Mouse (Mus musculus): Measurements from ENCODE around the gene Galnt17.

Gene Galnt17

DNA sequence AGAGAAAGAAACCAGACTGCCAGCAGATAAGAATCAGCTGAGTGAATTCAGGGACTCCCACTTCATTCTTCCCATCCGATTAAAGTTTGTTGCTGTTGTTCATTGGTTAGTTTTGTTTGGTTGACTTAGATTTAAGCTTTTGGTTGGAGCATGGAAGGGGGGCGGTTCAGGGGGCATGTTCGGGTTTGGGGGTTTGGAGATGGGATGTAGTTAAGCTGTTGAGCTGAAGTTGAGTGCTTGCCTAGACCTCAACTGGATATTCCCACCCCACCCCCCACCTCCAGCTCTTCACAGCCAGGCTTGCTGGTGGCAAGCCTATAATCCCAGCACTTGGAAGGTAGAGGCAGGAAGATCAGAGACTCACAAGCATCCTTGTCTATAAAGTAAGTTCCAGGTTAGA, at the start of gene Galnt17:
Gene Galnt17 (minus strand): TSS at position 101 of the 400 bp plus-strand sequence.
- no peak for DNase-seq

DNA sequence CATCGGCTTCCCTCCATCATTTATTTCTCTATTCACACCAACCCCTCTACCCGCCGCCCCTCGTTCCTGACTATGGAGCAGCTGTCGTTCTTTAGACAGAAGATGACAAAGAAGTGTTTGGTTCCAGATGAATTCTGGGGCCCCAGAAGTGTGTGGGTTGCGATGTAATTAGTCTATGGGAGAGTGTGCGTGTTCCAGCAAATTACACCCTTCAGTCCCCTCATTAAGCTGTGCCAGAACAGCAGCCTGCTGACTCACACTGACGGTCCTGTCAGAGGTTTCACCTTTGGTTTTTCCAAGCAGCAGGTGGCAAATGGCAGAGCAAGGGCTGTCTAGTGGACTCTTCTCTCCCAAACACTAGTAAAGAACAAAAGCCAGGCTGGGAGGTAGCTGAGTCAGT, 26.2 kb upstream of the Galnt17 start:
- DNase-seq = peak; percentile 7

DNA sequence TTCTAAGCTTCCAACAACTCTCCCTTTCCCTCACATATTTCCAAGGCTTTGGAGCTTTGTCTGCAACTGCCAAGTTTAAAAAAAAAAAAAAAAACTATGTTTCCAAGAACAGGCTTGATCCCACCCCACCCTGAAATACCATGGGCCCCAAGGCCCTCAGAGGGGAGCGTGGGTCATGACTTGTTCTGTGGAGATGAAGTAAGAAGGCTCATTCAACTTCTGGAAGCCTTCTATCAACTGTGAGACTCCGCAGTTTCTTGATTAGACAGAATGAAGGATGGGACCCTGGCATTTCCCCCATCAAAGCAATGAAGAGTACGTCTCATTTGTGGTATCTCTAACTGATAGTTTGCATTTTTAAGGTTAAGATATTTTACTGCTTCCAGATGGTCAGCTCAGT, 13.0 kb upstream of the Galnt17 start:
- no peak for DNase-seq

DNA sequence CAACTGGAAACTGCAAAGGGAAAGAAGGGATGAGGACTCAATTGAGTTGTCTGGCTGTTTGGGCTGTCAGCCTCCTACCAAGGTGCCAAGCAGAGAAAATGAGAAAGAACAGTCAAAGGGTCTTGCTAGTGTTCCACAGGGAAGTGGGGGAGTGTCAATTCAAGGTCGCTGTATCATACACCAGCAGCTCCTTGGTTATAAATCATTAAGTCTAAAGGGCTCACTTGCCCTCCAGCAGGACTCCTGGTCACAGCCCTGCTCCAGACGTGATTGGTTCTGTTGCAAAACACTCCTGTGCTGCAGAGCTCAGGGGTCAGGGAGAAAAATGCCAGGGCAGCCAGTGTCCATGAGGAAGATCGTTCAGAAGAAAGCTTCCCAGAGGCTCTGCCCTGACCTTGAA, 11.3 kb upstream of the Galnt17 start:
- no peak for DNase-seq

DNA sequence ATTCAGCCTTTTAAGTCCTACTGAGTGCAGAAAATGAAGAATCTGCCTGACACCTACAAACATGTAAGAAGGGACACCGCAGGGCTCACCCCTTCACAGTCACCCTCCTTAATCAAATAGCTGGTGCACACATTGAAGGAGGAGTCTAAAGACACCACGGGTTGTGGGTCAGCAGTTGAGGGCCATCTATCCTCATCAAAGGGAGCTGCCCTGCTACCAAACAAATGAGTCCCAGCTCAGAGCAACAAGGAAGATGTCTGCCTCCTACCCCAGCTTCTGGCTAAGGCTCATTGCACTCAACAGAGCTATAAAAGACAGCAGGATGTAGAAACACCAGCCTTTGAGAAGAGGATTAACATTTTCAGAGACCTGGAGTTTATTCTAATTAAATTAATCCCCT, 10.8 kb upstream of the Galnt17 start:
- no peak for DNase-seq

DNA sequence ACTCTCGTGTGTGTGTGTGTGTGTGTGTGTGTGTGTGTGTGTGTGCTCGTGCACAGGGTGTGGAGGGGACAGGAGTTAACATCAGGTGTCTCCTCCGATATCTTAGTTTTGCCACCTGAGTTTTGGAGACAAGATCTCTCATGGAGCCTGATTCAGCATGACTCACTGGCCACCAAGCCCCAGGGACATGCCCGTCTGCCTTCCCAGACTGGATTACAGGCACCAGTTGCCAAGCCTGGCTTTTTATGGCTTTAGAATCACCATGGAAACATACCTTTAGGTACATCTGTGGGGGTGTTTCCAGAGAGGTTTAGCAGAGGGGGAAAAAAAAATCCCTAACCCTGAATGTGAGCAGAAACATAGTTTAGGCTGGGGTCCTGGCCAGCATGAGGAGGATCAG, 6.7 kb upstream of the Galnt17 start:
- peak; percentile 28 for DNase-seq

DNA sequence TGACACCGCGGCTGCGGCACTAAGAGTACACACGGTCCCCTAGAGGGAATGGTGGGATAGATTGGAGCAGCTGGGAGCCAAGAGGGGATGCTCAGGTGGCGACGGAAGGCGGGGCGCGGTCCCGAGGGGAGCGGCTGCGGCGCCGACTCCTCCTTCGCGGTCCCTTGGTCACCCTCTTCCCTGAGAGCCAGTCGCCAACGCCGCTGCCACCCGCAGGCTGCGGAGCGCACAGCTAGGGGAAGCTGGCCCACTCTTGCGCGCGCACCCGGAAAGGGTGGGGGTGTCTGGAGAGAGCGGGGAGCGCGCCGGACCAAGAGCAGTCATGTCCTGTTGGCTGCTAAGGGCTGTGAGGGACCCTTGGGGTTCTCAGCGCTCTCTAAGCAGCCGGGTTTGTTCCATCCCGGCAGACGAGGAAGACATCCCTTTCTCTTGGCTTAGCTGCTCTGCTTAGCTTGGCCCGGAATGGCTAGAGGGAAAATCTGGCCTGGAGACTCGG, 593 bp downstream of the Galnt17 start:
- DNase-seq = peak; percentile 88

DNA sequence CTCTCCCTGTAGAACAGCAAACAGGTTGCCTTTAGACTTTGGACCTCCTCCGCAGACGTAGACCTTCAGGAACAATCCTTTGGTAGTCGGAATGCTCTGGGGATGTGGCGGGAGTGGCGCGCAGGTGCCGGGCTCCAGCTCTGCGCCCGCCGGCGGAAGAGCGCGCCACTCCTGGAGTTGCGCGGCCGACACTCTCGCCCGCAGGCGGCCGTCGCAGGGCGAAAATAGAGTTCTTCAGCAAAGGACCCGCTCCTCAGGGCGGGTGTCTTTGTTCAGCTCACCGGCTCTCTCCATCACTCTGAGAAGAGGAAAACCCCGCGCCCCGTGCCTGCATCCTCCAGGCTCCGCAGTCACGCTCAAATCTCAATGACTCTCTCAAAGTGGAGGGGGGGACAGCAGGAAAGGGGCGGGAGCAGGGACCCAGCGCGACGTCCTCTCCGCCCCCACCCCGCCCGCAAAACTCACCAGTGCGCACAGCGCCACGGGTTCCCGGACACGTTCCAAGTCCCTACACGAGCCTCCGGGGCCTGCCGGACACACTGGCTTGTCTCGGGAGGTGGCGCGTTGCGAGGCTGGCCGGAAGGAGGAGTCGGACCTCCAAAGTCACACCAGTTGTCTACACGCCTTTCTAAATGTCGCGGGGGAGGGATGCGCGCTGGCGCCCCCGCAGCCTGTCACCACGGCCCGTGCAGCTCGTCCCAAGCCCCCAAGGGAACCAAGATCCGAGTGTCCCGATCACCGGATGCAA, 1.2 kb downstream of the Galnt17 start:
- DNase-seq = peak; percentile 63

DNA sequence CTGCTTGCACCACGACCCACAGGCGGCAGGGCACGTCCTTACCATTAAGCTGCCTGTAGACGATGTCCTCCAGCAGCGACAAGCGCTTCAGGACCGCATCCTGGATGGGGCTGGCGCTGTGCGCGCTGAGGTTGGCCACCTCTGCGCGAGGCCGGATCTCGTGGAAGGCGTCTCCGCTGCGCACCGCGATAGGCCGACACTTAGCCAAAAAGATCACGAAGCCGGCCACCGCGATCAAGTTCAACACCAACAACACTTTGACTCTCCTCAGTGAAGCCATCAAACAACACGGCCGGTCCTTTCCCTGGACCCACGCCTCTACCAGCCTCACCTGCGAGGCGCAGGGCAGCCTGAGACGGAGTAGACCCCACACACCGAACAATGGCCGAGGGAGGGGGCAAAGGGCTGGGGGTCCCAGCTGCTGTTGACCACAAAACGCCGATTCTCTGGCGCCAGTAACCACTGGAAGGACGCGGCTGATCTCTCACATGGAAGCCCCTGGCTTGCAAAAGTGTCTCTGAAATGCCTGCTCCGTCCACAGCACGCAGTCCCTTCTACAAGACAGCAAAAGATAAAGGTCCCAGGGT, 1.9 kb downstream of the Galnt17 start:
- DNase-seq = peak; percentile 55

DNA sequence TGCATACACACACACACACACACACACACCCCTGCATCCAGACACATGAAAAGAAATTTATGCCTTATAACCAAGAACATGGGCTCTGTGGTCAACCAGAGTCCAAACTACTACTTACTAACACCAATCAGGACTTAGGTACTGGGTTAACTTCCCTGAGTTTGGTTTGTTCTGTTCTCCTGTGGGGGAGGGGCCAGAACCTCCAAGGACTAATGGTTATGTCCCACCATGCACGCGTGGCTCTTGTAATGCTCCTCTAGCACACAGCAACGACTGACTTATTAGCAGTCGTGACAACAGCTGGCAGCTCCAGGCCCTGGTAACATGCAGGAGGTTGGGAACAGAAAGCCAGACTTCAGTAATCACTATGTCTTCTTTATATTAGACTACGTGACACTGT, 3.1 kb downstream of the Galnt17 start:
- DNase-seq = no peak

DNA sequence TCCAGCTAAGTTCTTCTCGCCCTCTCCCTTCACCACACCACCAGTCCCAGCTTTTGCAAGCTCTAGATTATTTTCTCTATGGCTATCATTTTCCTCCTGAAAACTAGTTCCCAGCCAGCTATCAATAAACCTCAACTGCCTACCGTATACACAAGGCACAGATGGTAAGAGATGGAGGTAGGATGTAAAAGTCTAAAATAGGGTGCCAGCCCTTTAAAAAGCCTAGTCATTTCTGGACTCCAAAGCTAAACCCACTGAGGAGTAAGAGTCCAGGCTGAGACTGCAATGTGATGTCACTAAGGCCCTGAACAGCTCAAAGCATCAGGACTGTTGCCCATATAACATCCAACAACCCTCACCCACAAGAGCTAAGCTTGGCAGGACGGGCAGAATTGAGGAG, 6.8 kb downstream of the Galnt17 start:
- no peak for DNase-seq

DNA sequence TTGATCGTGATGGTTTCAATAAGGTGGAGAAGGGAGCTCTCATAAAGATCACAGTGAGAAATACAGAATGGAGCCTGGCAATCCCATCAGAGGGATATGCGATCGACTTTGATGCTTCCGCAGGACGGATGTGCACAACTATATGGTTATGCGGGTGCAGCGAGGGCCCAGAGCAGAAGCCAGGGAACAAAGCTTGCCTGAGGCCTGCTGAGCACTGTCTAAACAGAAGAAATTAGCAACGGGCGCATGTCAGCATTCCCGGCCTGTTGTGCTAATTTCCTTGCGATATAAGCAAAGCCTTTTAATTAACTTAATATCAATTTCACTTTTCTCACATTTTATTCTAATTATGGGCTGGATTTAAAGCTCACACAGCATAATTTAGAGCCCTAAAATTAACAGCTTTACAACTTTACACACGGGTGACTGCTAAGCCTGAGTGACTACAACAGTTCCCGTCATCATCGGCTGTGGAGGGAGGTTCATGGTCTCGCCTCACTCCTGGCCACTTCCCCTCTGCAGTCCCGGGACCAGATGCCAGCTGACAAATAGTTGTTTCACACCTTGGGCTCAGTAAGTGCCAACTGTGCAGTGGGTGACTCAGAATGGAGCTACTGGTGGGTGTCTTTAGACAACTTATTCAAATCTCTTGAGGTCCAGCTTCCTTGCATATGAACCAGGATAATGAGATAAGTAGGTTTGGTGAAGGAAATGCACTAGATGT, 14.4 kb downstream of the Galnt17 start:
- DNase-seq = peak; percentile 56

DNA sequence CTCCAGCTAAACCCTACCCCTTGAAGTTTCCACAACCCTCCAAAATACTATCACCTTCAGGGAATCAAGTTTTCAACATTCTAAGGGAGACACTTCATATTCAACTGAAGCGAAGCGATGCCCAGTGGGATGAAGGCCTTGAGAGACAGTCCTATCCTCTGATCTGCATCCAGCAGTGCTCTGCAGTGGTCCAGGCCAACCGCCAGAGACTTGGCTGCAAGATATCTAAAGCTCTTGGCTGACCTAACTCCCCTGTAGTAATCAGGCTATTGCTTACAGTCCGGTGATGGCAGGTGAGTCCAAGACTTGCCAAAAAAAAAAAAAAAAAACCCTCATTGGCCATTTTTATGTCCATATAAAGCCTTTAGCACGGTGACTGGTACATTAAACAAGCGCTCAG, 21.2 kb downstream of the Galnt17 start:
- no peak for DNase-seq

DNA sequence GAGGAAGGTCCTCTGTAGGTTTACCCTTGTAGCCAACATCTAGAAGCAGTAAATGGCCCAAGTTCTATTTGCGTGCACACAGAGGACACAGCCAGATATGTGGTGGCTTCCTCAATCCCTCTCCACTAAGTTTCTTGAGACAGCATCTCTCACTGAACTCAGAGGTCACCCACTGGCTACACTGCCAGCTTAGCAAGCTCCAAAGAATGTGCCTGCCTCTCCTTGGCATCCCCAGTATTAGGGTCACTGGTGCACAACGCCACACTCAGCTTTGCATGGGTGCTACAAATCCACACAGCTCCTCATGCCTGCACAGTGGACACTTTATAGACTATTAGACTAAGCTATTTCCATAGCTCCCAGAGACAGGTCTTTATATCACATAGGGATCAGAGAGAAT, 21.6 kb downstream of the Galnt17 start:
- no peak for DNase-seq

DNA sequence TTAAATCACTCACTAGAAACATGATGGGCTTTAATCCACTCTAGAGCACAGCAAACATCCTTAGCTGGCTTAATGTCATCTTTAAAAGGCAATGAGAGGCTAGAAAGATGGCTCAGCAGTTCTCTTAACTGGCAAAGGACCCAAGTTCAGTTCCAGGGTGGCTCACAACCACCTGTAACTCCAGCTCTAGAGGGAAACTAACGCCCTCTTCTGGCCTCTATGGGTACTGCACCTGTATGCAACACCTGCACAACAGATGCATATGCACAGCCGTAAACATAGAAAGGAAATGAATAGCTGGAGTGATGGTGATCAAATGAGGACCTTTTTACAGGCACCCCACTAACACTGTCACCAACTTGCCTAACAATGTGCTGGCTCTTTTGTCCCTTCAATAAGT, 27.9 kb downstream of the Galnt17 start:
- DNase-seq = no peak

DNA sequence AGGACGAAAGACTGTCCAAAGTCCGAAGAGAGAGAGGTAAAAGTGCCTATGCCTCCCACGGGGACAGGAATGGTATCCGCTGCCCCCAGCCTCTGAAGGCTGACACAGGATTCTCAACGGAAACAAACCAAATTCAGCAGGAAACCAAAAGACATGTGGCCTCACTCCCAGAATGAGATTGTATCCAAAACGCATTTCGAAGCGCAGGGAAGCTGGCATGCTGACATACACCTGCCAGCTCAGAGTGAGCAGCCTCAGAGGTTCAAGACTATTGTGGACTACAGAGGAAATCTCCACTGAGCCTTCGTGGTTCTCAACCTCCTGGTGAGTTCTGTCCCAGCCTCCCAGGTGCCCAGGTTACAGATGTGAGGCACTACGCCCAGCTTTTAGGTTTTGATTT, 29.0 kb downstream of the Galnt17 start:
- no peak for DNase-seq

DNA sequence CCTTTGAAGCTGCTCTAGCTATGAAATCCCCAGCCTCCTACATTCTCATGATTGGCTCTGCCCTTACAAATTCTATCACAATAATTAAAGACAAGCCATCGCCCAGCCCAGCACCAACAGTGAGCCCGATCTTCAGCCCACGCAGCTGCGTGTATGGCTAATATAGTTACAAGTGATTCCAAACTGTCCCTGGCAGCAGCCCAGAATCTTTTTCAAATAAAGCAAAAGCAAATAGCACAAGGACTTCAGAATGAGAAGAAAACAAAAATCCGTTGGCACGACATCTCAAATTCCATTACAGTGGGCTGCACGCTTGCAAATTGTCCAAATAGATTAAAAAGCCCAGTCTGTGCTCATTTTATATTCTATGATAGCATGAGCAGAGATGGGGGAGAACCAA, 31.1 kb downstream of the Galnt17 start:
- DNase-seq = no peak

DNA sequence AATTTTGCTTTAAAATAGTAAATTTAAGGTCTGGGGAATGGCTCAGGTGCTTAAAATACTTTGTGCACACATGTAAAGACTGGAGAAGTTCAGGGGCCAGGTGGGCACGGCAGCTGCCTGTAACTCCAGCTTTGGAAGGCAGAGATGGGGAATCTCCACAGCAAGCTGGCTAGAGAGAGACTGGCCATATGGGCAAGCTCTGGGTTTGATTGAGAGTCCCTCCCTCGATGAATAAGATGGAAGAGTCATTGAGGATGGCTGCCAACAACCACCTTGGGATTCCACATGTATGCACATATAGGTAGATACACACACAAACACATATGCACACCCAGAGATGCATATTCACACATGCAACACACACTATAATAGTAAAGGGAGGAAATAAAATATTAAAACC, 42.0 kb downstream of the Galnt17 start:
- DNase-seq = no peak

DNA sequence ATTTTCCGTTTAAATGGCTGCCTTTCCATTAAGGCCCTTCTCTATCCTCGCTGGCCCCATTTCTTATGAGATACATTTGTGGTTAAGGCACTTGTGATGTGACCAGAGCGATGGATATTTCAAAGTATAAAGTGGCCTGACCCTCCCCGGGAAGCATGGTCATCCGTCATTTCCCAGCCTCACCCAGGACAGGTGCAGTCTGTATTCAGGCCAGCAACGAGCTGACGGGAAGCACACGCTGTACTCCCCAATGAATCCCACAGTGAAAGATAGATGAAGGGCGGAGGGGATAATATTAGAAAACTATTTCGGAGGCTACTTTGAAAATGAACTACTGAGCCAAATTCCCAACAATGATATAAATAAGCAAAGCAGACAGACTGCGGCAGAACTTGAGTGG, 44.2 kb downstream of the Galnt17 start:
- no peak for DNase-seq

DNA sequence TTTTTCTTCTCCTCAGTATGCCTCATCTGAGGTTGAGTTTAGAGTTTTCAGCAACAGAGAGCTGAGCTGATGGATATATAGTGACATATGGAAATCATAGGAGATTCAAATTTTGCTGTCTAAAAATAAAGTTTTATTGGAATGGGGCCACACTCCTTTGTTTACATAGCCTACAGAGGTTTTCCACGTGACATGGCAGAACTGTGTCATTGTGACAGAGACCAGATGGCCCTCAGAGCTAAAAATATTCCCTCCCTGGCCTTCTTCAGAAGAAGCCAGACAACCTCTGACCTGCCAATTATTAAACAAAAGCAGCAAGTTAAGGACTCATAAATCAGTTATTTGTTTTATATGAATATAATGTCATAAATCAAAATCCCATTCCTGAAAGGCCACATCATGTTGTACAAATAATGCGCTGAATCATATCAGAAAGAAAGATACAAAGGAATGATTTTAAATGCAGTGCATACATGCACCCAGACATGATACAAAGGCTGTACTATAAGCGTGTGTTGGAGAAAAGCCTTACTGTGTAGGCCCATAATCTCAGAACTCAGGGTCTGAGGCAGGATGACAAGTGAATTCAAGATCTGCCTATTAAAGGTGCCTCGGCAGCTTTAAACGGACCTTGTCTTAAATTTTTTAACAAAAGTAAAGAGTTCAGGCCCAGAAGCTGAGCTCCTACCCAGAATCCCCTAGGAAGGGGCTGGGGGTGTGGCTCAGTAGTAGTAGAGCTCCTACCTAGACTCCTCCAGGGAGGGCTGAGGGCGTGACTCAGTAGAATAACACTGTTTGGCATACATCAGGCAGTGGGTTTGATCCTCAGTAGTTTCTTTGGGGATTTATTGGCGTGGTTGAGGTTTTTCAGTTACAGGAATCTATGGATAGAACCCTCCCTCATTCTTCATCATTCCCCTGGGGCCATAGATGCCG, 57.3 kb downstream of the Galnt17 start:
- DNase-seq = no peak

DNA sequence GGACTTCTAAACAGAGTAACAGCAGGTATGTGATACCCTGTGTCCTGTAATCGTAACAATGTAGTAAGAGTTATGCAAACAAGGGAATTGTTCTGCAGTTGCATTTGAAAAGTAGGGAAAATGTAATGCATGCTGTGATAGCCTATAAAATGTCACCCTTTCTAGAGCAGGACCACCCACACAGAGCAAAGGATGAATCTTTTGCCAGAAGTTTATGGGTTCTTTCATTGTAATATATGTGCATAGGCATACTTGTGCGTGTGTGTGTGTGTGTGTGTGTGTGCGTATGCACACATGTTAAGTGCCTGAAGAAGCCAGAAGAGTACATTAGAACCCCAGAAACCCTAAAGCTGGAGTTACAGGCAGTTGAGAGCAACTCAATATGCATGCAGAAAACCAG, 59.9 kb downstream of the Galnt17 start:
- no peak for DNase-seq

DNA sequence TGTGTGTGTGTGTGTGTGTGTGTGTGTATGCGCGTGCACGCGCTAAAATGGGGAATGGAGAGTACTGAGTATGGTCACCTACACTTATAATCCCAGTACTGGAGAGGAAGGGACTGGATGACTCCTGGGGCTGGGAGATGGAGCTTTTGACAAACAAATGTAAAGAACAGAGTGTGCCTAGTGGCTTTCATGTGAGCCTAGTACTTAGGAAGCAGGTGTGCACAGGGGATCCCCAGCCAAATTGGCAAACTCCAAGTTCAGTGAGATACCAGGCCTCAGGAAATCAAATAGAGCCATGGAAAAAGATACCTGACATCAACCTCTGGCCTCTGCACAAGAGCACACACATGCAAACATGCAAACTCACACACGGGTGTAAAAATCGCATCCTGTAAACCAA, 61.7 kb downstream of the Galnt17 start:
- no peak for DNase-seq

DNA sequence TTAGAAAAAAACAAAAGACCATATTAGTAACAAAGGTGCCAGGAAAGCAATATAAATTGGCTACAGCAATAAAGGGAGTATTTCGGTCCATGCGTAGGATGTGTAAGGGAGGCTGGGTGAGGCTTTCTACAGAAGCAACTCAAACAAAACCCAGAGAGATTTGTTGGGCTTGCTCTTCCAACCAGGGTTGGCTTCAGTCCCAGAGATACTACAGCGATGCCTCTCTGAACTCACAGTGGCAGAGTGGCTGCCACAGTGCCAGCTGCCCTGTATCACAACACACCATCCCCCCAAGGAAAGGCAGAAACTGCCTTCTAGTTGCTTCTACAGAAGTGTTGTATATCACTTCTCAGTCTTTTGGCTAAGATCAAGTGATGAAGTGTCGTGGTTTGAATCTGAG, 66.6 kb downstream of the Galnt17 start:
- DNase-seq = no peak
